Mouse (Mus musculus) heart, postnatal 25 days (tissue): ENCODE results near the gene Adsl. TPM values are rescaled to one million over a fixed set of nuclear protein-coding genes. Genes with fewer than 3 reads are reported as not detected.

Experiments
- DNase-seq: peaks from one replicate; pipeline ENCODE4 v3.0.0; 2022; ENCODE audit warnings: low spot score
- intact Hi-C: fragments of 180-260 bp; cut with DNase I; formaldehyde crosslinking; loops from one replicate; pipeline ENCODE4 v1.15.1; 2025
- microRNA-seq: library from miRNA; unstranded; fragments of <30 nt; microRNA quantifications from one replicate; pipeline ENCODE4 v1.2.0, GENCODE M21; 2022
- total RNA-seq, 2 experiments: library from RNA; stranded (reverse); gene quantifications; 2 replicates each; pipeline ENCODE4 v1.2.3; 2021

The Adsl gene
- total RNA-seq, 2 experiments from 2014 or later = 87.1 to 88.8 TPM

DNA sequence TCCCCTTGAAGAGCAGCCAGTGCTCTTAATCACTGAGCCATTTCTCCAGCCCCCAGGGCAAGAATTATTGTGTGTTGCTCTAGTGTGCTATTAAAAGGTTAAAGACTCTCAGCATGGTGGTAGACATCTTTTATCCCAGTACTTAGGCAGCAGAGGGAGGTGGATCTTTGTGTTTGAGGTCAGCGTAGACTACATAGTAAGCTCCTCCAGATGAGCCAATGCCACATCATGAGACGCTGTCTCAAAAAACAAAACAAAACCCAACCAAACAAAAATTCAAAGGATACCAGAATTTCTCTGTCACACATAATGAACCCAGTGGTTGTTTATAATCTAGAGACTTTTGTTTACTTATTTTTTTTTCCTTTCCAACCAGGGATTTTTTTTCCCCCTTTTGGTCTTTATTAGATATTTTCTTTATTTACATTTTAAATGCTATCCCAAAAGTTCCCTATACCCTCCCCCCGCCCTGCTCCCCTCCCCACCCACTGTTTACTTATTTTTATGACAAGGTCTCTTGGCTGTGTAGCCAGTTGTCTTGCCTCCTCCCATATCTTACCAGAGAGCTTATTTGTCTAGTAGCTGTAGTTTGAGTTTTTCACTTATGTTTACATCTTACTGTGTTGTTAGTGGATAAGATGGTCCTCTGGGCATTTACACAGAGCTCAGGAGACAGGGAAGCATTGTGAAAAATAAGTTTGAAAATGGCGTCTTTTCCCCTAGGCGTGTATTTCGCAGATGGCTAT lies 48.0 kb downstream of the Adsl start:
- intact Hi-C loops = no loop called here

DNA sequence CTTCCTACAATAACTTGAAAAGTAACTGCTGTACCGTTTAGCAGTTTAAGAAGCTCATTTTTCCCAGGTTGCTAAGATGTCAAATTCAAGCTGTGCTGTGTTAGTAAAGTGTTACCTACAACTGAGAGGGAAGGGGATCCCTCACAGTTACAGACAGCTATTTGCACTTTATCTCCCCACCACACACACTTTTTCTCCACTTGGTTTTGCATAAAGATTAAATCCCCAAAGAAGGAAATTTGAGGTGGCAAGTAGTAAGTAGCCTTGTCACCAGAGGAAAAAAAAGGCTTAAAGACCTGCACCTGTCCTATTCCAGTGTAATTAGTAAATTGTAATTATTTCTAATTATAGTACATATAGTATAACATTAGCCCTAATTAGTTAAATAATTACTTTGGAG lies 48.8 kb downstream of the Adsl start:
- no peak for DNase-seq
- intact Hi-C loops = no loop called here

More for the DNA sequence above, 48.0 kb downstream of the Adsl start:
- DNase-seq = no peak

DNA sequence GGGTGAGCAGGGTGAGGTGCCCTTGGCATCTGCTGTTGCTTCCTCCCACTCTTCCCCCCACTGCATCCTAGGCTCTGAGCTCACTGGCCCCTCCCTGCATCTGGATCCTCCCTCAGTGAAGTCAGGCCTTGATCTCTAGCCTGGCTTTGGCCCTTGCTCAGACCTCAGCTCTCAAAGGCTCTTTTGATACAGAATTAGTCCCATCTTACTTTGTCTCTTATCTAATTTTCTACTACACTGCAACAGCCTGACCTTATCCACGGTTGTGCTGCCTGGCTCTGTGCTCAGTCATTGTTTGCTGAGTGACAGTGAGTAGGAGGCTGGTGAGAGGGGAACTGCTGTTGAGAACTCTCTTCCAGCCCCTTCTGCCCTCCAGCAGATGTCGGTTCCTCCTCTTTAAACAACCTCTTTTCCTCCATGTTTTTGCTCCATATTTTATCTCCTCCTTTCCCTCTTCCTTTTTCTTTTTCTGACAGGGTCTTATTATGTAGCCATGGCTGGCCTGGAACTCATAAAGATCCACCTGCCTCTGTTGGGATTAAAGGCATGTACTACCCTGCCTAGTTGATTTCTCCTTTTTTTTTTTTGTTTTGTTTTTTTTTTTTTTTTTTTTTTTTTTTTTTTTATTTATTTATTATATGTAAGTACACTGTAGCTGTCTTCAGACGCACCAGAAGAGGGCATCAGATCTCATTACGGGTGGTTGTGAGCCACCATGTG lies 52.3 kb downstream of the Adsl start:
- no peak for DNase-seq

DNA sequence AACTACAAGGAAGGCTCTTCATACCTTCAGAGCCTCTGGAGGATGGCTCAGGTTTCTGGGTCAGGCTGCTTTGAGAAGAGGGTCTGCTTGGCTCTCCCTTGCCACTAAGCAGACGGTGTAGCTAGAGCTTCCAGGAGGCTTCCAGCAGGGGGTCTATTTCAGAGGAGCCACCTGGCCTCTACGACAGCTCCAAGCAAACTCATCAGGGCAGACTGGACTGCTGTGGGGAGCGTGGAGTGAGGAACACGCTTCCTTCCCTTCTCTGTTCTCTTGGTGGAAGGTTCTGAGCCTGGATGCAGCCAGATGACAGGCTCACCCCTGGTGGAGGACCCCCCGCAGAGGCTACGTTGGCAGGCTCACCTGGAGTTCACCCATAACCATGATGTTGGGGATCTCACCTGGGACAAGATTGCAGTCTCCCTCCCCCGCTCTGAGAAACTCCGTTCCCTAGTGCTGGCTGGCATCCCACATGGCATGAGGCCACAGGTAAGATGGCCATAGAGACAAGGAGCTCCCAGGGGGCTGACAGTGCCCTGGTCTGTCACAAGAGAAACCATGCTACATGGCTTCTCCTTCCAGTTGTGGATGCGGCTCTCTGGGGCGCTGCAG lies 57.9 kb downstream of the Adsl start:
- intact Hi-C loops = no loop called here
- no peak for DNase-seq

More for the DNA sequence above, 52.3 kb downstream of the Adsl start:
- intact Hi-C loops = no loop called here

DNA sequence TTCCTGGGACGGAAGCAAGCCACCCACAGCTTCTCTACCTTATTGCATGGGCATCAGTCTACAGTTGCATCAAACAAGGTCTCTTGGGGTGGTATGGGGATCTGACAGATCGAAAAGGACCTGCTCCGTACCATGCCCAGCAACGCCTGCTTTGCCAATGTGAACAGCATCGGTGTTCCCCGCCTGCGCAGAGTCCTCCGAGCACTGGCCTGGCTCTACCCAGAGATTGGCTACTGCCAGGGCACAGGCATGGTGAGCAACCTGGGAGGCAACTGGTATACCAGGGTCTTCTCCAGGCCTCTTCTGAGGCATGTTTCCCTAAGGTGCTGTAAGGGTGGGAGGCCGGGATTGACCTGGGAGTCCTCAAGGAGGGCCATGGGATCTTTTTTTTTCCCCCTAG lies 59.0 kb downstream of the Adsl start:
- intact Hi-C loops = no loop called here

DNA sequence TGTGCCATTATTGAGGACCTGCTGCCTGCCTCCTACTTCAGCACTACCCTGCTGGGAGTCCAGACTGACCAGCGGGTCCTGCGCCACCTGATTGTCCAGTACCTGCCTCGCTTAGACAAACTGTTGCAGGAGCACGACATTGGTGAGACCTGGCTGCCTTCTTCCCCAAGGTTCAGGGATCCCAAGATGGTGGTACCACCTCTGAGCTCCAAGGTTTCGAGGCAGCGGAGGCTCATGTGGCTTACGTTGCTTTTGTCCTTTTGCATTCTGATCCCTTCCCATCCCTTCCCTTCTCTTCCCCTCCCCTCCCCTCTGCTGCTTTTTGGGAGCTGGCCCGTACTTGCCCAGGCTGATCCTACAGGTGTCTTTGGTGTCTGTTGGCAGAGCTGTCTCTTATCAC lies 59.6 kb downstream of the Adsl start:
- DNase-seq = no peak
- intact Hi-C loops = no loop called here

More for the DNA sequence above, 59.0 kb downstream of the Adsl start:
- no peak for DNase-seq

DNA sequence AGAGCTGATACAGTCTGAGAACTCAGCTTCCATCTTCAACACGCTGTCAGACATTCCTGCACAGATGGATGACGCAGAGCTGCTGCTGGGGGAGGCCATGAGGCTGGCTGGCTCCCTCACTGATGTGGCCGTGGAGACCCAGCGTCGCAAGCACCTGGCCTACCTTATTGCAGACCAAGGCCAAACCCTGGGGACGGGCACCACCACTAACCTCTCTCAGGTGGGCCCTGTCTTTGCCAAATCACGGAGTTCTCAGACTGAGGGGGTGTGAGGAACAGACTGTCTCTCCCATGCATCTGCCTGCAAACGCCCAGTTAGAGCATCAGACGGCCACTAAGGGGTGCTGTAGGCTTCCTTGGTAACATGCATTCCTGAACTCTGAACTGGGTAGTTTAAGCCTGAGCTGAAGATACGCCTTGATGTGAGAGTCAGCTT lies 60.4 kb downstream of the Adsl start:
- no peak for DNase-seq
- intact Hi-C loops = no loop called here

DNA sequence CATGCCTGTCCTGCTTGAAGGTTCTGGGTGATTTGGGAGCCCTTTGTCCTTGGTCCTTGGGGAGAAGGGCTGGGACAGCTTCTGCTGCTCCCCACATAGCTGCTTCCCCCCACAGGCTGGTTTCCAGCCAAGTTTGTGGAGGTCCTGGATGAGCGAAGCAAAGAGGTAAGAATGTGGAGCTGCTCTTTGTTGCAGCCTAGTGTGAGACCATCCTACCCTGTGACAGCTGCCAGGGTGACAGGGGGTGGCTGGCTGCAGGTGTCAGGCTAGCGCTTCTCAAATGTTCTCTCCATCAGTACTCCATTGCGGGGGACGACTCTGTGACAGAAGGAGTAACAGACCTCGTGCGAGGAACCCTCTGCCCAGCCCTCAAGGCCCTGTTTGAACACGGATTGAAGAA lies 61.8 kb downstream of the Adsl start:
- intact Hi-C loops = no loop called here
- no peak for DNase-seq

DNA sequence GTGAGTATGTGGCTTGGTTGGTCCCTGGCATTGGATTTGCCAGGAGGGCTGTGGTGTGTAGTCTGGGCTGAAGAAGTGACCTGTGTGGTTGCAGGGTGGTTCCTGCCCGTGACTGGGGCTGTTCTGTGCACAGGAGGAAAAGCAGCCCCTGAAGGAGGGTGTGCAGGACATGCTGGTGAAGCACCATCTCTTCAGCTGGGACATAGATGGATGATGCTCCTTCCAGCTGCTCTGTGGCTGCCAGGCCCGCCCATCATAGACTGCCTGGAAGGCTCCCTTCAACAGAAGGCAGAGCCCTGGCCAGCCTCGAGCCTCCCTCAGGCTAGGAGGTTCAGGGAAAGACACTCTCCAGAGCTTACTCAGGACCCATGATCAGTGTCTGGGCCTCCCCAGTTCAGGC lies 63.2 kb downstream of the Adsl start:
- intact Hi-C loops = no loop called here
- DNase-seq = no peak

DNA sequence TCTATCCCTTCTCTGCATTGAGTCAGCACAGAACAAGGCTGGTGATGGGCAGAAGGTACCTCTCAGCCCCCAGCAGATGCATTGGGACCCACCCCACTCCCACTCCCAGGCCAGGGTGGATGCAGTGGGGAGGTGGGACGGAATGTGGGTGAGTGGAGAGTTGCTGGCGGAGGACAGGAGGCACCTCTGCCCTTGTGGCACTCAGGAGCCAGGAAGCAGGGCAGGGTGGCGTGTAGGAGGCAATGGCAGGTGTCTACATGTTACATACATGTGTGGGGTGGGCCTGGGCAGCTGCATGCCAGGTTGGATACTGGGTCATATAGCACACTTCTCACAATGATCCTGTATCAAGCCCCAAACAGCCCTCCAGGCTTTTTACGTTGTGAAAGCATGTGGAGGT lies 64.1 kb downstream of the Adsl start:
- no peak for DNase-seq
- intact Hi-C loops = no loop called here

DNA sequence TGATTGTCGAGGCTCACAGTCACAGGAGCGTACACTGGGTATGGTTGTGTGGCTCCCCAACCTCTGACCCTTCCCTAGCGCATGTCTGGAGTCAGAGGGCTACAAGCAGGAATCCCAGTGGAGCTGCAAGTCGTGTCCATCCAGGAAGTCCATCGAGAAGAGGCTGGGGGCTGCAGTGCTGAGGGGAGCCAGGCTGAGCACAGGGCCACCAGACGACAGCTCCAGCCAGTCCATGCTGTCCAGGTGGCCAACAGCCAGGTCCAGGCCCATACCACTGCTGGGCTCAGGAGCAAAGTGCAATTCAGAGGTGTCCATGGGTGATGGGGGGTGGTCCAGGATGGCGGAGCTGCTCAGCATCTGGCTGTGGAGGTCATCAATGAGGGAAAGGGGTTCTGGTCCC lies 64.9 kb downstream of the Adsl start:
- intact Hi-C loops = no loop called here

DNA sequence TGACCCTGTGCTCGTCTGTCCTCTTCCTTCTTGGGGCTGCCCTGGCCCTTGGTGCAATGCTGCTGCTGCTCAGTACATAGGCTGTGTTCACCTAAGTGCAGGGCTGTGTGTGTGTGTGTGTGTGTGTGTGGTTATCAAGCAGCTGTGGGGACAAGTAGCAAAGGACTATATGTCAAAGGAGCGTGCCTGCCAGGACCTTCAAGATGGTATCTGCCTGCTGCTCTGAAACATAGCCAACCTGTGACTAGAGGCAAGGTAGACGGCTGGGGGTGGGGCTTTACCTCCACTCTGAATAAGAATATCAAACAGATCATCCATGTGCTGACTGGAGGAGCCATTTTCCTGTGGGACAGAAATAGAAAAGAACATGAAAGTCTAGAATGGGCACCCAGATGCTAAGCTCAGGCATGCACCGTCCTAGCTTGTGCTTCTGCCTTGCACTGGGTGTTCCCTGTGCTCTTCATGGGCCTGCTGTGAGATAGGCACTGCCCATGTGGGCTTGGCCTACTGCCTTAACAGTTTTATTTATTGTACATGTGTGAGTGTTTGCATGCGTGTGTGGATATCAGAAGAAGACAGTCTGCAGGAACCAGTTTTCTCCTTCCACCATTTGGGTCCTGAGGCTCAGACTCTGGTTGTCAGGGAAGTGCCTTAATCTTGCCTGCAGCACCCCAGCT lies 66.9 kb downstream of the Adsl start:
- DNase-seq = no peak
- intact Hi-C loops = no loop called here

More for the DNA sequence above, 64.9 kb downstream of the Adsl start:
- DNase-seq = no peak

DNA sequence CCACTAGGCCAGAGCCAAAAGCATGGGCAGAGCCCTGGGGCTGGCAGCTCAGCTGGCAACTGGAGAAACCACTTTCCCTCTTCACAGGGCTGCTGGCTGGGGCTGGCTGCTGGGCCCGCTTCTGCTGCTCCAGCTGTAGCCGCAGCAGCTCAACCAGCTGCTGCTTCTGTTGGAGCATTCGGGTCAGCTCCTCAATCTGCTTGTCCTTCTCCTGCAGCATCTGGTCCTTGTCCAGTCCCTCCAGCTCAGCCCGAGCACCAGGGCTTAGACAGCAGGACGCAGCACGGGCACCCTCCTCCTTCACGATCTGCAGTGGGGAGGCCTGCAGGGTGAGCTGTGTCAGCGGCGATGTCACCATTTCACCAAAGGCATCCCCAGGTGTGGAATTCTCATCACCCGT lies 68.2 kb downstream of the Adsl start:
- no peak for DNase-seq
- intact Hi-C loops = no loop called here

DNA sequence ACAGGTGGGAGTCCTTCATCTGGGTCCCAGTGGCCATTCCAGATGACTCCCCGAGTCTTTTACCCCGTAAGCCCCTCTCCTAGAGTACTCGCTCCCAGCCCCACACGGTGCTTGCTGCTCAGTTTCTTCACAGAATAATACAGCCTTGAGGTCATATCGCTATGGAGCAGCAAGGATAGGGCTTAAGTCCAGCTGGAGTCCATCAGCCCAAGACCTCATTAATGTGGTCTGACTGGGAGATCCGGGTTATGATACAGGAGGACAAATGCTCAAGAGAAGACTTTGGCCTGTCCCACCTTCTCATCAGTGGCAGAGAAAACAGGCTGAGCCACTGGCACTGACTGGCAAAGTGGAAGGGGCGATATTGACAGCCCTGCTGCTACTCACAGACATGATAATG lies 69.0 kb downstream of the Adsl start:
- DNase-seq = no peak

More for the DNA sequence above, 69.0 kb downstream of the Adsl start:
- intact Hi-C loops = no loop called here

Small RNAs within 50 kb of the gene (microRNA-seq; reads per million reads assigned to microRNA genes)
- gene Mir5113 = 29.2 reads per million, percentile 42 among the genes with 10 or more reads in this experiment

Other genes with a start within 250 kb of the Adsl start
- gene Tnrc6b, start 237.2 kb upstream of the Adsl start, total RNA-seq = 10 to 100 TPM; 48.4 to 53.0 TPM
- gene Sgsm3, start 29.3 kb downstream of the Adsl start, total RNA-seq = 10 to 100 TPM; 10.8 to 12.8 TPM
- gene Mrtfa, start 242.3 kb downstream of the Adsl start, total RNA-seq = 1 to 10 TPM; 8.2 to 9.1 TPM